Mouse (Mus musculus) MEL (cell line): ENCODE data around the gene Tkfc. TPM values are rescaled to one million over a fixed set of nuclear protein-coding genes. Genes with fewer than 3 reads are reported as not detected.
A peak's percentile ranks its signal among the peaks of the same experiment; 100 is the strongest.

Source experiments
- DNase-seq: peaks from one replicate; pipeline ENCODE4 v3.0.0; 2011; ENCODE audit warnings: low read depth, low spot score
- H3K27ac ChIP-seq: 2 replicates; pipeline ENCODE4 v1.5.1; 2012; ENCODE audit warnings: low read depth, mild to moderate bottlenecking, control low read depth, low read length, moderate library complexity; ENCODE audit not compliant: control insufficient read depth
- H3K27me3 ChIP-seq, 2 experiments: fragments of 150-350 bp in 1 of 2; sonication (generic) in 1 of 2; 2 replicates each; pipeline ENCODE4 v1.6.1; 2012; ENCODE audit warnings: low read length in 2 of 2, mild to moderate bottlenecking in 2 of 2, improper control_type of control experiment in 1 of 2, moderate library complexity in 1 of 2; ENCODE audit not compliant: insufficient read depth in 2 of 2, control insufficient read depth in 1 of 2
- H3K36me3 ChIP-seq, 2 experiments: 2 replicates each; pipeline ENCODE4 v1.6.1; 2012 to 2014; ENCODE audit warnings: low read length in 2 of 2, improper control_type of control experiment in 1 of 2, inconsistent platforms in 1 of 2, mild to moderate bottlenecking in 1 of 2; ENCODE audit not compliant: insufficient read depth in 2 of 2, control insufficient read depth in 1 of 2
- H3K4me1 ChIP-seq, 2 experiments: fragments of 150-350 bp in 1 of 2; sonication (generic) in 1 of 2; 2 replicates each; pipeline ENCODE4 v1.6.1; 2012; ENCODE audit warnings: low read length in 2 of 2, improper control_type of control experiment in 1 of 2, mild to moderate bottlenecking in 1 of 2; ENCODE audit not compliant: insufficient read depth in 2 of 2, control insufficient read depth in 1 of 2
- H3K4me3 ChIP-seq, 2 experiments: fragments of 150-350 bp in 1 of 2; sonication (generic) in 1 of 2; 2 replicates each; pipeline ENCODE4 v1.5.1; 2012; ENCODE audit warnings: low read depth in 2 of 2, low read length in 2 of 2, mild to moderate bottlenecking in 2 of 2, moderate library complexity in 2 of 2, control low read depth in 1 of 2, improper control_type of control experiment in 1 of 2; ENCODE audit not compliant: control insufficient read depth in 1 of 2, insufficient read depth in 1 of 2
- H3K79me2 ChIP-seq: 2 replicates; pipeline ENCODE4 v1.6.1; 2012; ENCODE audit warnings: mild to moderate bottlenecking, low read length, moderate library complexity; ENCODE audit not compliant: control insufficient read depth, poor library complexity, insufficient read depth
- H3K9ac ChIP-seq: 2 replicates; pipeline ENCODE4 v1.6.1; 2012; ENCODE audit warnings: low read depth, mild to moderate bottlenecking, control low read depth, low read length, moderate library complexity; ENCODE audit not compliant: control insufficient read depth, poor library complexity, severe bottlenecking
- H3K9me3 ChIP-seq: fragments of 150-350 bp; sonication (generic); replicated peaks from 2 replicates; pipeline ENCODE4 v1.6.1; 2012; ENCODE audit warnings: mild to moderate bottlenecking, low read length, improper control_type of control experiment, moderate library complexity; ENCODE audit not compliant: insufficient read depth
- BHLHE40 ChIP-seq: IDR thresholded peaks from 2 replicates; pipeline ENCODE4 v1.6.1; 2012; ENCODE audit warnings: low read depth, mild to moderate bottlenecking, inconsistent platforms, low read length, improper control_type of control experiment, borderline replicate concordance
- CHD1 ChIP-seq: IDR thresholded peaks from 2 replicates; pipeline ENCODE4 v1.6.1; 2012; ENCODE audit warnings: low read depth, mild to moderate bottlenecking, inconsistent platforms, low read length, improper control_type of control experiment
- CTCF ChIP-seq, 3 experiments: IDR thresholded peaks in 2 of 3; conservative IDR thresholded peaks in 1 of 3; 2 replicates each; pipeline ENCODE4 v1.5.1; 2011 to 2012; ENCODE audit warnings: low read length in 3 of 3, low read depth in 2 of 3, mild to moderate bottlenecking in 2 of 3, improper control_type of control experiment in 1 of 3, inconsistent platforms in 1 of 3, mixed read lengths in 1 of 3, moderate library complexity in 1 of 3; ENCODE audit not compliant: control insufficient read depth in 1 of 3, insufficient read depth in 1 of 3, poor library complexity in 1 of 3, severe bottlenecking in 1 of 3
- ELF1 ChIP-seq: IDR thresholded peaks from 2 replicates; pipeline ENCODE4 v1.6.1; 2014; ENCODE audit warnings: low read depth, mild to moderate bottlenecking, inconsistent platforms, low read length, improper control_type of control experiment, moderate library complexity
- EP300 ChIP-seq, 2 experiments: IDR thresholded peaks; 2 replicates each; pipeline ENCODE4 v1.6.1; 2011; ENCODE audit warnings: improper control_type of control experiment in 2 of 2, low read length in 2 of 2, low read depth in 1 of 2, mild to moderate bottlenecking in 1 of 2
- ETS1 ChIP-seq: IDR thresholded peaks from 2 replicates; pipeline ENCODE4 v1.6.1; 2012; ENCODE audit warnings: low read depth, mild to moderate bottlenecking, inconsistent platforms, low read length, improper control_type of control experiment, moderate library complexity
- JUND ChIP-seq: IDR thresholded peaks from 2 replicates; pipeline ENCODE4 v1.6.1; 2011; ENCODE audit warnings: low read depth, mild to moderate bottlenecking, improper control_type of control experiment, low read length
- KAT2A ChIP-seq: conservative IDR thresholded peaks from 2 replicates; pipeline ENCODE4 v1.6.1; 2012; ENCODE audit warnings: low read depth, low read length, improper control_type of control experiment, inconsistent platforms
- MAFK ChIP-seq: IDR thresholded peaks from 2 replicates; pipeline ENCODE4 v1.6.1; 2011; ENCODE audit warnings: low read depth, mild to moderate bottlenecking, low read length, improper control_type of control experiment, borderline replicate concordance
- MAX ChIP-seq: IDR thresholded peaks from 2 replicates; pipeline ENCODE4 v1.6.1; 2011; ENCODE audit warnings: low read length, improper control_type of control experiment
- MAZ ChIP-seq: IDR thresholded peaks from 2 replicates; pipeline ENCODE4 v1.6.1; 2012; ENCODE audit warnings: low read depth, mild to moderate bottlenecking, inconsistent platforms, low read length, improper control_type of control experiment
- MEF2A ChIP-seq: IDR thresholded peaks from 2 replicates; pipeline ENCODE4 v1.6.1; 2014; ENCODE audit warnings: low read depth, mild to moderate bottlenecking, inconsistent platforms, low read length, improper control_type of control experiment; ENCODE audit not compliant: poor library complexity, insufficient replicate concordance, severe bottlenecking; ENCODE audit errors: extremely low read depth
- MXI1 ChIP-seq: IDR thresholded peaks from 2 replicates; pipeline ENCODE4 v1.6.1; 2011; ENCODE audit warnings: mild to moderate bottlenecking, low read depth, low read length, improper control_type of control experiment
- MYB ChIP-seq: IDR thresholded peaks from 2 replicates; pipeline ENCODE4 v1.6.1; 2011; ENCODE audit warnings: mild to moderate bottlenecking, low read depth, low read length, improper control_type of control experiment
- MYC ChIP-seq: IDR thresholded peaks from 2 replicates; pipeline ENCODE4 v1.6.1; 2011; ENCODE audit warnings: low read depth, mild to moderate bottlenecking, low read length, improper control_type of control experiment, moderate library complexity
- POLR2A ChIP-seq, 2 experiments: IDR thresholded peaks; 2 replicates each; pipeline ENCODE4 v1.6.1; 2011 to 2012; ENCODE audit warnings: low read length in 2 of 2, mild to moderate bottlenecking in 2 of 2, control low read depth in 1 of 2, improper control_type of control experiment in 1 of 2, low read depth in 1 of 2, moderate library complexity in 1 of 2; ENCODE audit not compliant: control insufficient read depth in 1 of 2, insufficient read depth in 1 of 2, poor library complexity in 1 of 2
- RCOR1 ChIP-seq: IDR thresholded peaks from 2 replicates; pipeline ENCODE4 v1.6.1; 2012; ENCODE audit warnings: low read depth, mild to moderate bottlenecking, inconsistent platforms, low read length, improper control_type of control experiment
- SIN3A ChIP-seq: IDR thresholded peaks from 2 replicates; pipeline ENCODE4 v1.6.1; 2012; ENCODE audit warnings: low read length, improper control_type of control experiment, inconsistent platforms
- TAL1 ChIP-seq: IDR thresholded peaks from 2 replicates; pipeline ENCODE4 v1.6.1; 2012; ENCODE audit warnings: mild to moderate bottlenecking, inconsistent platforms, low read length, moderate library complexity, mixed read lengths
- TBP ChIP-seq: IDR thresholded peaks from 2 replicates; pipeline ENCODE4 v1.8.0; 2011; ENCODE audit warnings: low read depth, low read length, improper control_type of control experiment
- ZKSCAN1 ChIP-seq: IDR thresholded peaks from 2 replicates; pipeline ENCODE4 v1.6.1; 2012; ENCODE audit warnings: low read depth, mild to moderate bottlenecking, inconsistent platforms, low read length, improper control_type of control experiment, moderate library complexity
- ZMIZ1 ChIP-seq: IDR thresholded peaks from 2 replicates; pipeline ENCODE4 v1.6.1; 2012; ENCODE audit warnings: low read depth, mild to moderate bottlenecking, inconsistent platforms, low read length, improper control_type of control experiment, moderate library complexity
- ZNF384 ChIP-seq: IDR thresholded peaks from 2 replicates; pipeline ENCODE4 v1.6.1; 2012; ENCODE audit warnings: low read depth, mild to moderate bottlenecking, inconsistent platforms, low read length, improper control_type of control experiment
- polyA plus RNA-seq, 2 experiments: library from polyadenylated mRNA; stranded (reverse) in 1 of 2; unstranded in 1 of 2; fragments of >175 nt in 1 of 2; fragments of >200 nt in 1 of 2; gene quantifications; 2 replicates each; pipeline versions ENCODE4 v1.2.1 to v1.2.4; 2012; ENCODE audit warnings: low replicate concordance in 2 of 2, low read depth in 1 of 2; ENCODE audit not compliant: insufficient read length in 2 of 2, insufficient read depth in 1 of 2, missing spikeins in 1 of 2
- total RNA-seq: library from RNA; depleted of rRNA; stranded (reverse); fragments of 300-350 nt; gene quantifications from 2 replicates; pipeline ENCODE4 v1.2.3, GENCODE M21; 2012

The Tkfc gene
- total and polyA plus RNA-seq, 3 experiments: 3.6 to 12.8 TPM; not detected in 1

DNA sequence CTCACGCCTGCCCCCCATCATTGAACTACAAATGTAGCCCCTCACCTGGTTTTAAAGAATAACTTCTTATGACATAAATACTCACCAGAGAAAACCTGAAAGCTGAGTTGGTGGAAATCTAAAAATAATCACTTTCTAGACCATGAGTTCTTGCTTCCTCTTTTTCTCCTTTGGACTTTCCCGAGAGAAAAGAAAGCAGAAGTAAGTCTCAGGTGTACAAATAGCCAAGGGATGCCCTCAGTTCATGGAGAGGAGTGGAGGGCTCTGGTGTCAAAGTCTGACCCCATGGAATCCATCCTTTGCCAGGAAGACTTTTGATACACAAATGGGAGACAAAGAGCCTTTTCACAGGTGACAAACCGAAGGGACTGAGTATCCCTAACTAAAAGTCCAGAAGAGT, 24.7 kb downstream of the Tkfc start:
- Histone ChIP-seq H3K27ac (no peak overlapping the region; the same call in 1 of the 2 replicates), H3K9me3 (no peaks in the 10 kb centered on the region), H3K27me3 (no peaks in the 10 kb centered on the region), H3K4me3 (no peak overlapping the region), H3K4me1 (peaks cover 11 to 15% of the 10 kb centered on the region in 2 experiments; a peak in 3 of 4 replicates), H3K79me2 (peaks cover 3% of the 10 kb centered on the region; the same call in 1 of the 2 replicates), H3K36me3 (peaks cover 0 to 18% of the 10 kb centered on the region in 2 experiments; a peak in 2 of 4 replicates), H3K9ac (no peak overlapping the region)
- TF ChIP-seq ETS1 (0 out of 2 replicates have a peak, but pooled peaks have one; percentile 16), MEF2A (peak; percentile 53; the same call in 1 of the 2 replicates), ZNF384 (0 out of 2 replicates have a peak, but pooled peaks have one; percentile 3), CHD1 (no peak), EP300 (IDR thresholded peaks at IDR 0.05; ENCODE audit: low read depth in 1 of 2, low read length in 2 of 2) (peak in 1 of 2 experiments; percentile 32; a peak in 1 of 4 replicates)
- DNase-seq: peak; percentile 73

GRCm38 (mm10) chr19:10580102-10580501, 25.4 kb downstream of the Tkfc start:
- H3K4me1 ChIP-seq: peaks cover 11 to 15% of the 10 kb centered on the region in 2 experiments; a peak in 3 of 4 replicates
- peaks cover 3% of the 10 kb centered on the region; the same call in 1 of the 2 replicates for H3K79me2 ChIP-seq
- no peak overlapping the region for H3K9ac ChIP-seq
- H3K27ac ChIP-seq: no peak overlapping the region; the same call in 1 of the 2 replicates
- H3K4me3 ChIP-seq: no peak overlapping the region
- DNase-seq: no peak
- no peaks in the 10 kb centered on the region for H3K27me3 ChIP-seq
- H3K9me3 ChIP-seq: no peaks in the 10 kb centered on the region
- H3K36me3 ChIP-seq: peaks cover 0 to 21% of the 10 kb centered on the region in 2 experiments; a peak in 2 of 4 replicates
- TF ChIP-seq MYC (no peak), RCOR1 (no peak), EP300 (IDR thresholded peaks at IDR 0.05; ENCODE audit: low read depth in 1 of 2, low read length in 2 of 2) (no peak), KAT2A (no peak), TBP (no peak)
- TF ChIP-seq, all 39 proteins: peak for 0

DNA sequence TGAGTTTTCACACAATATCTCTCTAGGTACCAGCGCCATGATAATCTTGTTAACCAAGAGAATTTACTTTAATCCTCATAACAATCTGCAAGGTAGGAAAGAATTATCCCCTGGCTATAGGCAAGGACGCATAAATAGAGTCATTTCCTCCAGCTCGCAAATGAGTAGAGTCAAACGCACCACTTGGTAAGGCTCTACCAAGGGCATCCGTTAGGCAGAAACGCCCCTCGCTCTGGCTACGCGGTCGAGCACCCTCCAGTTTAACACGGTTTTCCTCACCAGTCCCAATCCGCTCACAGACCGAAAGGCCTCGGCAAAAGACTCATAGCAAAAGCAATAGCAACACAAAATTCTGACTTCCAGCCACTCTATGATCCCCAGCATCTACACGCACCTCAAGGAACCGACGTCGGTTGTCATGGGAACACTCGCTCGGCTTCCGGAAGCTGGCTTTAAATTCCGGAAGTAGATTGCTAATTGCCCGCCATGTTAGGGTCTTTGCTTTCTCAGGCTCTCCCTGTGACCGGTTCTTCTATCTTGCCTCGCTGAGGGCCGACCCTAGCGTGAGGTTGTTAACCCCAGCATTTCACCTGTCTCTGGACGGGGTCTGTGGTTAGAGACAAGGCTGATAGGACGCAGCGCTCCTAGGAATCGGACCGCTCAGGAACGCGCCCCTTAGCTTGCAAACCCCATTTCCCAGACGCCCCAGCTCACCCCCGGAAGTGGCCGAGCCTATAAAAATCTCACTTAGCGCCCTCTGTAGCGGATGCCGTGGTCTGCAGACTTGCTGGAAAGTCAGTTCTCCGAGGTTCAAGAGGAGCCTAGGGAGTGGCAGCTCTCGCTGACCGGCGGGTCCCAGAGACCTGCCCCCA, 28.5 kb downstream of the Tkfc start, which contains the start of the genes Cyb561a3 and Tmem138:
Gene Cyb561a3, plus strand, starts transcription at position 483 of the 872 bp plus-strand sequence.
Gene Tmem138, minus strand, starts transcription at position 673 of the 872 bp plus-strand sequence.
- H3K9me3 ChIP-seq: no peaks in the 10 kb centered on the region
- H3K79me2 ChIP-seq: peaks cover 3% of the 10 kb centered on the region; the same call in 1 of the 2 replicates
- H3K9ac ChIP-seq: peak within 1 kb of the TSS; percentile 95
- peak within 1 kb of the TSS; percentile 80 to 86 for H3K4me3 ChIP-seq
- H3K4me1 ChIP-seq: peaks cover 6 to 12% of the 10 kb centered on the region in 2 experiments; a peak in 3 of 4 replicates
- DNase-seq: peak; percentile 98
- H3K27me3 ChIP-seq: no peaks in the 10 kb centered on the region
- H3K27ac ChIP-seq: peak within 1 kb of the TSS; percentile 97
- H3K36me3 ChIP-seq: peaks cover 0 to 16% of the 10 kb centered on the region in 2 experiments; a peak in 2 of 4 replicates
- TF ChIP-seq SIN3A: peak; percentile 98
- TF ChIP-seq JUND: 0 out of 2 replicates have a peak, but pooled peaks have one; percentile 22
- TF ChIP-seq MXI1: peak; percentile 96
- no peak for TF ChIP-seq BHLHE40
- TF ChIP-seq MYB: 0 out of 2 replicates have a peak, but pooled peaks have one; percentile 10
- no peak for TF ChIP-seq ZKSCAN1
- peak; percentile 80; the same call in 1 of the 2 replicates for TF ChIP-seq ZMIZ1
- no peak for TF ChIP-seq MAFK
- TF ChIP-seq POLR2A (IDR thresholded peaks at IDR 0.05; ENCODE audit: control insufficient read depth in 1 of 2, insufficient read depth in 1 of 2, low read depth in 1 of 2, low read length in 2 of 2, poor library complexity in 1 of 2): peak; percentile 51 to 93; a peak in 3 of 4 replicates
- TF ChIP-seq CTCF (IDR thresholded peaks at IDR 0.05 in 2 of 3, conservative IDR thresholded peaks at IDR 0.05 in 1 of 3; ENCODE audit: control insufficient read depth in 1 of 3, insufficient read depth in 1 of 3, low read depth in 2 of 3, low read length in 3 of 3, poor library complexity in 1 of 3, severe bottlenecking in 1 of 3): peak; percentile 25 to 70 (median 65); a peak in 5 of 6 replicates
- TF ChIP-seq TAL1: no peak
- TF ChIP-seq ZNF384: no peak
- peak; percentile 91 for TF ChIP-seq ELF1
- peak; percentile 90; the same call in 1 of the 2 replicates for TF ChIP-seq MAZ
- TF ChIP-seq RCOR1: no peak
- 0 out of 2 replicates have a peak, but pooled peaks have one; percentile 9 for TF ChIP-seq MAX
- no peak for TF ChIP-seq MEF2A
